Mouse (Mus musculus): ENCODE results near the gene Clec3a.

DNA sequence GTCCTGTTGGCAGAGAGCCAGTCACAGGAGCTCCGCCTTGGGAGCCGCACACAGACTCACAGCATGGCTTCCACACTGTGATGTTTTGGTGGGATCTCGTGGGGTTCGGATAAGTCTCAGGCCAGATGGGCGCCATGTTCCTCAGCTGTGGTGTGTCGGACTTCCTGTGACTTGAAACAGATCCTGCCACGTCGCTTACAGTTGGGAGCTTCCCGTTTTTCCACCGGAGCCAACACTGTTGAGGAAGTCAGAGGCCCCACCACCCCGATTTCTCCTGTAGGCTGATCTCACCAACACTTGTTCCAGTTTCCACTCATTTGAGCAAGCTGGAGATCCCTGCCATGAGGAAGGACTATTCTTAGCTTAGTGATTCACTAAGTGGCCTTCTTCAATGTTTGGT lies 55.7 kb downstream of the Clec3a start:
- TF ChIP-seq EP300 (IDR thresholded peaks at IDR 0.05) (no peak), CTCF (IDR thresholded peaks at IDR 0.05) (no peak)
